Mouse (Mus musculus) bone marrow, adult 2 months (tissue): Measurements from ENCODE around the gene Hyal3. TPM values are rescaled to one million over a fixed set of nuclear protein-coding genes. Genes with fewer than 3 reads are reported as not detected.

Source experiments
- H3K27ac ChIP-seq: fragments of 200-500 bp; 2 replicates; pipeline ENCODE4 v1.5.1; 2012; ENCODE audit warnings: low read depth, mild to moderate bottlenecking, control low read depth, inconsistent platforms, low read length; ENCODE audit not compliant: control insufficient read depth, poor library complexity, insufficient read depth
- H3K4me1 ChIP-seq: fragments of 200-500 bp; 2 replicates; pipeline ENCODE4 v1.6.1; 2011; ENCODE audit warnings: low read length; ENCODE audit not compliant: control insufficient read depth, insufficient read depth
- H3K4me3 ChIP-seq: fragments of 200-500 bp; replicated peaks from 2 replicates; pipeline ENCODE3; 2011; ENCODE audit warnings: mild to moderate bottlenecking, low read depth, low read length, control low read depth; ENCODE audit not compliant: control insufficient read depth
- CTCF ChIP-seq: fragments of 200-500 bp; IDR thresholded peaks from 2 replicates; pipeline ENCODE4 v1.5.1; 2011; ENCODE audit warnings: low read length, control low read depth; ENCODE audit not compliant: control insufficient read depth, insufficient read depth
- POLR2A ChIP-seq: fragments of 200-500 bp; IDR thresholded peaks from 2 replicates; pipeline ENCODE4 v1.6.1; 2011; ENCODE audit warnings: low read depth, mild to moderate bottlenecking, control low read depth, low read length, borderline replicate concordance; ENCODE audit not compliant: control insufficient read depth
- WGBS: fragments of 180-500 bp; shearing (Covaris S2); methylation state at CpG from one replicate; pipeline ENCODE4 v1.1.7; 2018; 5-methylcytosine and 5-hydroxymethylcytosine counted together
- polyA plus RNA-seq: library from polyadenylated mRNA; stranded (reverse); fragments of >200 nt; gene quantifications from 2 replicates; pipeline ENCODE4 v1.2.4, GENCODE M21; 2011; ENCODE audit warnings: low replicate concordance; ENCODE audit not compliant: missing spikeins, insufficient read depth, insufficient read length

Hyal3 gene
- 2.8 TPM in 1 of 2 replicates, not detected in the other for polyA plus RNA-seq

GRCm38 (mm10) chr9:107580501-107581317, at the start of gene Hyal3:
Gene Hyal3, plus strand, starts transcription at chr9:107580818.
- under 1% methylated on average over 32 of the region's 32 CpGs for WGBS

GRCm38 (mm10) chr9:107533791-107534407, 46.7 kb upstream of the Hyal3 start, which contains the start of gene Tmem115:
Gene Tmem115, plus strand, starts transcription at chr9:107533945.
- WGBS = under 1% methylated on average over 48 of the region's 48 CpGs
- H3K27ac ChIP-seq = peak within 1 kb of the TSS; percentile 76

More at GRCm38 (mm10) chr9:107580501-107581317, at the start of gene Hyal3:
- TF ChIP-seq CTCF (no peak; the same call in 1 of the 2 replicates), POLR2A (no peak; the same call in none of the 2 replicates)
- peak within 1 kb of the TSS; percentile 91 for H3K27ac ChIP-seq
- peak within 1 kb of the TSS; percentile 90 for H3K4me3 ChIP-seq
- H3K4me1 ChIP-seq = no peaks in the 10 kb centered on the region; the same call in 1 of the 2 replicates

GRCm38 (mm10) chr9:107534408-107535202, 46.0 kb upstream of the Hyal3 start:
- TF ChIP-seq POLR2A (no peak), CTCF (no peak)
- Histone ChIP-seq H3K27ac (peak overlapping the region; percentile 76), H3K4me1 (peaks cover 3% of the 10 kb centered on the region), H3K4me3 (peak overlapping the region; percentile 94)
- WGBS = under 1% methylated on average over 40 of the region's 40 CpGs

More at GRCm38 (mm10) chr9:107533791-107534407, 46.7 kb upstream of the Hyal3 start, which contains the start of gene Tmem115:
- Histone ChIP-seq H3K4me3 (peak within 1 kb of the TSS; percentile 94), H3K4me1 (peaks cover 3% of the 10 kb centered on the region)
- no peak for TF ChIP-seq CTCF
- TF ChIP-seq POLR2A = peak; percentile 67

- H3K27ac ChIP-seq = no peak overlapping the region
- no peak overlapping the region for H3K4me3 ChIP-seq
- WGBS = 93% methylated on average over 7 of the region's 7 CpGs
- no peak for TF ChIP-seq CTCF
- TF ChIP-seq POLR2A = no peak
- peaks cover 3% of the 10 kb centered on the region for H3K4me1 ChIP-seq
Observed at GRCm38 (mm10) chr9:107538231-107538630, 42.4 kb upstream of the Hyal3 start.

- no peak overlapping the region for H3K27ac ChIP-seq
- TF ChIP-seq POLR2A (no peak), CTCF (no peak)
- peaks cover 2% of the 10 kb centered on the region for H3K4me1 ChIP-seq
- H3K4me3 ChIP-seq = no peak overlapping the region
- 82% methylated on average over 3 of the region's 3 CpGs for WGBS
Observed at GRCm38 (mm10) chr9:107538711-107539110, 41.9 kb upstream of the Hyal3 start.

GRCm38 (mm10) chr9:107539940-107540339, 40.7 kb upstream of the Hyal3 start:
- H3K4me3 ChIP-seq = no peak overlapping the region
- H3K27ac ChIP-seq = no peak overlapping the region; the same call in 1 of the 2 replicates
- no peak for TF ChIP-seq CTCF
- 0 out of 2 replicates have a peak, but pooled peaks have one; percentile 5 for TF ChIP-seq POLR2A
- 94% methylated on average over 8 of the region's 8 CpGs for WGBS
- peaks cover 2% of the 10 kb centered on the region for H3K4me1 ChIP-seq

- Histone ChIP-seq H3K4me3 (no peak overlapping the region), H3K27ac (no peak overlapping the region), H3K4me1 (peaks cover 2% of the 10 kb centered on the region)
- 70% methylated on average over 4 of the region's 4 CpGs for WGBS
- TF ChIP-seq CTCF = no peak
- no peak for TF ChIP-seq POLR2A
Observed at GRCm38 (mm10) chr9:107540420-107540819, 40.2 kb upstream of the Hyal3 start.

GRCm38 (mm10) chr9:107541005-107541404, 39.6 kb upstream of the Hyal3 start:
- 61% methylated on average over 10 of the region's 10 CpGs for whole genome bisulfite sequencing
- no peak overlapping the region for H3K27ac ChIP-seq
- H3K4me3 ChIP-seq = no peak overlapping the region
- TF ChIP-seq CTCF = no peak
- TF ChIP-seq POLR2A = no peak
- H3K4me1 ChIP-seq = no peaks in the 10 kb centered on the region; the same call in 1 of the 2 replicates
